Mouse (Mus musculus) embryonic facial prominence, embryonic 11.5 days (tissue): Measurements from ENCODE around the gene P2rx4. TPM values are rescaled to one million over a fixed set of nuclear protein-coding genes. Genes with fewer than 3 reads are reported as not detected.

Experiments
- ATAC-seq: fragments of 200-750 bp; cut with Nextera tagmentation; replicated peaks from 2 replicates; pipeline ENCODE4 v1.8.0; 2017; ENCODE audit warnings: low read depth; ENCODE audit not compliant: insufficient number of reproducible peaks, low FRiP score, low TSS enrichment
- DNase-seq: peaks from one replicate; pipeline ENCODE4 v3.0.0-alpha.2; 2015; ENCODE audit warnings: low spot score
- H3K27ac ChIP-seq: fragments of 300-500 bp; sonication (generic); replicated peaks from 2 replicates; pipeline ENCODE4 v1.5.1; 2014; ENCODE audit warnings: mild to moderate bottlenecking, low read depth, low read length, control low read depth
- H3K27me3 ChIP-seq: fragments of 300-500 bp; sonication (generic); 2 replicates; pipeline ENCODE4 v1.6.1; 2014; ENCODE audit warnings: mild to moderate bottlenecking, low read length, moderate library complexity, mixed read lengths; ENCODE audit not compliant: control insufficient read depth, insufficient read depth
- H3K36me3 ChIP-seq: fragments of 300-500 bp; sonication (generic); replicated peaks from 2 replicates; pipeline ENCODE4 v1.6.1; 2014; ENCODE audit warnings: low read depth, mild to moderate bottlenecking, low read length, moderate library complexity, mixed read lengths; ENCODE audit not compliant: control insufficient read depth, insufficient read depth
- H3K4me1 ChIP-seq: fragments of 300-500 bp; sonication (generic); 2 replicates; pipeline ENCODE4 v1.6.1; 2014; ENCODE audit warnings: low read length, mixed read lengths; ENCODE audit not compliant: control insufficient read depth, insufficient read depth
- H3K4me2 ChIP-seq: fragments of 300-500 bp; sonication (generic); 2 replicates; pipeline ENCODE4 v1.6.1; 2014; ENCODE audit warnings: low read depth, mild to moderate bottlenecking, control low read depth, low read length, moderate library complexity
- H3K4me3 ChIP-seq: fragments of 300-500 bp; sonication (generic); 2 replicates; pipeline ENCODE4 v1.5.1; 2014; ENCODE audit warnings: low read depth, low read length, control low read depth
- H3K9ac ChIP-seq: fragments of 300-500 bp; sonication (generic); replicated peaks from 2 replicates; pipeline ENCODE4 v1.6.1; 2014; ENCODE audit warnings: mild to moderate bottlenecking, control low read depth, low read length
- H3K9me3 ChIP-seq: fragments of 300-500 bp; sonication (generic); replicated peaks from 2 replicates; pipeline ENCODE4 v1.6.1; 2016; ENCODE audit warnings: mild to moderate bottlenecking, low read length, inconsistent platforms, mixed read lengths; ENCODE audit not compliant: control insufficient read depth
- WGBS: fragments of 180-500 bp; shearing (Covaris S2); extraction: QIAGEN DNeasy Blood & Tissue Kit; methylation state at CpG from one replicate; pipeline ENCODE4 v1.1.7; 2014; 5-methylcytosine and 5-hydroxymethylcytosine counted together
- microRNA-seq: library from miRNA; unstranded; fragments of <30 nt; microRNA quantifications from one replicate; pipeline ENCODE4, GENCODE M21; 2016; ENCODE audit warnings: borderline number of aligned reads
- polyA plus RNA-seq: library from polyadenylated mRNA; unstranded; fragments of >200 nt; fragmentation: Nextera tagmentation; extraction: Ambion mirVana; gene quantifications from 2 replicates; pipeline ENCODE4 v1.2.1, GENCODE M21; 2014

Gene P2rx4
- polyA plus RNA-seq, 1 experiment from 2014 or later, result 4.9 TPM

DNA sequence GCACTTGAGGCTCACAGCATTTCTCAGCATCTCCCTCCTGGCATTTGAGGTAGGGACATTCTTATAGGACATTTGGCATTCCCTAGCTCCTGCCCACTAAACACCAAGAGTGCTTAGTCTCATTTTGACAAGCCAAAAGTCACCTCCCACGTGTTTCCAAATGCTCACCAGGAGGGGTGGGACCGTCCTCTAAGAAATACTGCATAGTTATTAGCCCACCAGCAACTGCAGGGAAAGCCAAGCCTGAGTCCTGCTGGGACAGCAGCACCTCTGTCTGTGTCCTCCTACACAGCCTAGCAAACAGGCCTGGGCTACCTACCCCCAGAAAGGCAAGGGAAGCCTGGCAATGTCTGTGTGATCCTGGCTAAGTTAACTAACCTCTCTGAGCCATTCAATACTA is 70.0 kb downstream of the P2rx4 start:
- ATAC-seq (no peak), DNase-seq (no peak)
- no peak overlapping the region for H3K27ac ChIP-seq
- no peaks in the 10 kb centered on the region for H3K9me3 ChIP-seq
- WGBS, result 55% methylated on average over 2 of the region's 2 CpGs
- H3K27me3 ChIP-seq, result no peaks in the 10 kb centered on the region
- H3K36me3 ChIP-seq, result no peaks in the 10 kb centered on the region
- no peak overlapping the region for H3K4me2 ChIP-seq
- H3K9ac ChIP-seq, result no peak overlapping the region
- H3K4me1 ChIP-seq, result no peaks in the 10 kb centered on the region
- no peak overlapping the region for H3K4me3 ChIP-seq

DNA sequence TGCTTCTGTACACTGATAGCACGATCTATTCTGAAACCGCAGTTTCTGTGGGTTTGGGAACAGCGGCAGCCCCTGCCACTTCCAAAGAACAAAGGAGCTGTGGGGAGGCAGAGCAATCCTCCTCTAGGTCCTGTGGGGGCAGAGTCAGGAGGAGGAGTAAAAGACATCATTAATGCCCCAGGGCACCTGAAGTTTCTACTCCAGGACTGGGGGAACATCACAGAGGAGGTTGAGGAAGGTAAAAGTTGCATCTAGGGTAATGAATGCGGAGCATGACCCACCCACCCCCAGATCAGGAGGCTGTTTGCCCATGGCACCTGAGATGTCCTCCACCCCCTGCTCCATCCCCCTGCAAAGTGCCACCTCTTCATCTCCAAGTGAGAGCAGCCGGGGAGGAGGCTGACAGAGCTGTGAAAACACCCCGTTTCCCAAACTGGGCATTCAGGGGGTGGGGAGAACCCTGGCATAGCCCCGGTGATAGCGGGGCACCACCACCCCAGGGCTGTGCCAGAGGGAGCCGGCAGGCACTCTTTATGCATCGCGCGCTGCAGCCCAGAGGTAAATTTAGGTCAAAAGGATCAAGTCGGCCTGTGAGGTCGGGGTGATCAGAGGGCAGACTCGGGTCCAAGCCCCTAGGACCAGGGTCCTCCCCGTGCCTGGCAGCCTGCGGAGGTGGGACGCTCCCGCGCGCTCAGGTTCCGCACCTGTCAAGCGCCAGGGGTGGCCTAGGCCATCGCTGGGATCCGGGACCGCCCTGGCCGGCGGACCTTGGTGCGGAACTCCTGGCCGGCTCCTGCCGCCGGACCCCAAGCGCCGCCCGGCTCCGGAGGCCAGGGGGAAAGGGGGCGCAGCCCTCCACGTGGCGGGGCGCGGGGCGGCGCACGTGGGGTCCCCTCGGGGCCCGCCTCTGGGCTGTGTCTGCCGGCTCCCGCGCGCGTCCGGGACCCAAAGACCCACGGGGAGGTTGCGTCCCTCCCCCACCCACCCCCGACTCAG is 71.2 kb downstream of the P2rx4 start:
- DNase-seq (peak; percentile 26), ATAC-seq (peak; percentile 48)
- Histone ChIP-seq H3K4me1 (no peaks in the 10 kb centered on the region), H3K27ac (peak overlapping the region; percentile 41; the same call in 1 of the 2 replicates), H3K27me3 (no peaks in the 10 kb centered on the region), H3K36me3 (no peaks in the 10 kb centered on the region), H3K4me2 (peak overlapping the region; percentile 90), H3K9ac (peak overlapping the region; percentile 85), H3K9me3 (no peaks in the 10 kb centered on the region), H3K4me3 (peak overlapping the region; percentile 90)
- WGBS, result 2% methylated on average over 36 of the region's 55 CpGs

Small RNA genes within 50 kb of the gene (microRNA-seq; reads per million reads assigned to microRNA genes)
- gene Mir8115, result not detected

Other genes with a start within 250 kb of the P2rx4 start
- gene Atp2a2, start 205.3 kb upstream of the P2rx4 start, polyA plus RNA-seq, result 34.4 and 37.4 TPM in 2 replicates
- gene Ift81, start 93.0 kb upstream of the P2rx4 start, polyA plus RNA-seq, result 39.6 and 40.3 TPM in 2 replicates
- gene P2rx7, start 63.6 kb upstream of the P2rx4 start, polyA plus RNA-seq, result 0.58 and 1.4 TPM in 2 replicates
- gene Camkk2, start 71.9 kb downstream of the P2rx4 start, polyA plus RNA-seq, result 19.0 and 21.0 TPM in 2 replicates
- 489 and 493 TPM in 2 replicates for gene Anapc5, start 113.8 kb downstream of the P2rx4 start, polyA plus RNA-seq
- gene Rnf34, start 142.5 kb downstream of the P2rx4 start, polyA plus RNA-seq, result 49.7 and 50.6 TPM in 2 replicates